Mouse (Mus musculus) adipocyte (in vitro differentiated cells): Measurements from ENCODE around the gene Maip1.
A peak's percentile ranks its signal among the peaks of the same experiment; 100 is the strongest.

Experiments
- DNase-seq: peaks from one replicate; pipeline ENCODE4 v3.0.0-alpha.2; 2016; ENCODE audit warnings: low spot score

The Maip1 gene

DNA sequence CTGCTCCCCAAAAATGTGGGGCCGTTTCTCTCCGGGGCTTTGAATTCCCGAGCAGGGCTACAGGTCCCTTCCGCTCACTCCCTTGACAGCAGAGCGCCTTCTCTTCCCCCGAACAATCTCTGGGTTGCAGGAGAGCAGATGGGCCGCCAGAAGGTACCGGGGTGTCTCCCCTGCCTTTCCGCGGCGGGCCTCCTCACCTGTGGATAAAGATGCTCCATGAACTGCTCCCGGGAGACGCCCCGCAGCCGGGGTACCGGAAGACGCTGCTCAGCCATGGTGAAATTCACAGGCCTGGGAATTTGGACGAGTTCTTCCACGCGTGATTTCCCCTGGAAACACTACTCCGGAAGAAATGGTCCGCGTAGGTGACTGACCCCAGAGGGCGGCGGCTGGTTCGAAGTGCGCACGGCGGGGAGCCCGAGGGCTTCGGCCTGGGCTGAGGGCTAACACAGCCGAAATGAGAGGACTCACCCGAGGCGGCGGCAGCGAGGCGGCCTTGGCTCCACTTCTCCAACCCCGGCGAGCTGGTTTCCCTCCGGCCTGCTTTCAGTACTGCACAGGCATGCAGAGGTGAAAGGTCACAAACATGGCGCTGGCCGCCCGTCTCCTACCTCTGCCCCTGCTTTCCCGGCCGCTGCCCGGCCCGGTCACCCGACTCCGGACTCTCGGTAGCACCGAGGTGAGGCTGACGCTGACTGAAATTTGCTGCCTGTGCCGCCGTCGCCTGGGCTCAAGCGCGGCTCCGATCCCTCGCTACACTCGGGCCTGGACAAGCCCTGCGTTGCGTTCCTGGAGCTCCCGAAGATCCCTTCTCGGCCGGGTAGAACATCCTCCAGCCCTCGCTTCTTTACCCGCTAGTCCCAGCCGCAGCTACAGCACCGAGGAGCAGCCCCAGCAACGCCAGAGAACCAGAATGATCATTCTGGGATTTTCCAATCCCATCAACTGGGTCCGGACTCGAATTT is at the start of gene Maip1, which contains the start of gene Tyw5:
Gene Maip1, plus strand, starts transcription at position 142 of the 965 bp plus-strand sequence.
Gene Tyw5, minus strand, starts transcription at position 915 of the 965 bp plus-strand sequence.
- DNase-seq: peak; percentile 88

GRCm38 (mm10) chr1:57358546-57358945 is 47.6 kb upstream of the Maip1 start:
- no peak for DNase-seq

GRCm38 (mm10) chr1:57367446-57367845 is 38.7 kb upstream of the Maip1 start:
- no peak for DNase-seq

GRCm38 (mm10) chr1:57369111-57369510 is 37.0 kb upstream of the Maip1 start:
- DNase-seq: no peak

- DNase-seq: no peak
These were observed 35.7 kb upstream of the Maip1 start for GRCm38 (mm10) chr1:57370451-57370850.

DNA sequence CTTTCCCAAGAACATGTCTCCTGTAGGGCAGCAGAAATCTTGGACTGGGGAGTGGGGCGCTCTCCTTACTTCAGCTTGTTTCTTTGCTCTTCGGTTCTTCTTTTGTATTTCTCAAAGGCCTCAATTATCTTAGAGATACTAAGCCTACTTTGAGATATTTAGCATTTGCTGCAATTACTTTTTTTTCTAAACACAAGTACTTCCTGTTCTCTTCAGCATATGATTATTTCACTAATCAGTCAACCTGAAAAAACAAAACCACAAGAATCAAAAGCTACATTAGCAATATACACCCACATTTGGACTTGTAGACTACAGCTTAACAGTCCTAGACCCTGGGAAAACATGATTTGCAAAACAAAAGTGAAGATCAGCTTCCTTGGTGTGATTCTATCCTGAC is 30.9 kb upstream of the Maip1 start:
- no peak for DNase-seq

GRCm38 (mm10) chr1:57376806-57377205 is 29.3 kb upstream of the Maip1 start:
- no peak for DNase-seq

GRCm38 (mm10) chr1:57377376-57378341 is 28.5 kb upstream of the Maip1 start, which contains the start of gene 1700066M21Rik:
TSS of gene 1700066M21Rik (plus strand) at chr1:57377620.
- peak; percentile 88 for DNase-seq

GRCm38 (mm10) chr1:57386519-57386918 is 19.6 kb upstream of the Maip1 start:
- no peak for DNase-seq

- DNase-seq: no peak
These were observed 18.3 kb upstream of the Maip1 start for GRCm38 (mm10) chr1:57387876-57388275.

DNA sequence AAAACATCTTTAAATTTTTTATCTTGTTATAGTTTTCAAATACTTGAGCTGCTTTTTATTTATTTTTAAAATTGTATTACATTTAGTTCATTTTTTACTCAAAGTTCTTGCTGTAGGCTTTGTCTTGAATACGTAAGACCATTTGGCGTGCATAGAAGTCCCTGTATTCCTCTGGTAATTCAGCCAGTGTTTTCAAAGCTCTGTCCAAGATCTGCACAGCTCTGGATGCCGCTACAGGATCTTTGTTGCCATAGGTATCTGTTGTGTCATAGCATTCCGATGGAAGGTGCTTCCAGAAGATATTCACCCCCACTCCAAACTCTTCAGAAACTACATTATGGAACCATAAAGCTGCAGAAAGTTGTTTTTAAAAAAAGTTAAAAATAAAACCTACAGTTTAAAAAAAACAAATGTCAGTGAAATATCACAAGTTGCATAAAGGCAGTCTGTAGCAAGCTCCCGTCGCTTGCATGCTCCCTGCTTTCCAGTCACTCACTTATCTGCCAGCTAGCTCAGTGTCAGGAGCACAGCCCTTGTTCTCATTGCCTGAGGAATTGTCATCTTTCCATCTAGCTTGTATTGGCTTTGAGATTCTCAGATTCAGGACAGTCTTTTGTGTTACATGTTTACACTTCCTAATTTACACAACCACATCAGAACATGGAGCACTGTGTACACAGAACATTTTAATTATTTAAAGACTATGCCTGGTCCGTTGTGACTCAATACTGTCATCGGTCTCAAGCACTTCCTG is 17.5 kb upstream of the Maip1 start:
- peak; percentile 17 for DNase-seq

GRCm38 (mm10) chr1:57390993-57391790 is 14.9 kb upstream of the Maip1 start:
- DNase-seq: no peak

DNA sequence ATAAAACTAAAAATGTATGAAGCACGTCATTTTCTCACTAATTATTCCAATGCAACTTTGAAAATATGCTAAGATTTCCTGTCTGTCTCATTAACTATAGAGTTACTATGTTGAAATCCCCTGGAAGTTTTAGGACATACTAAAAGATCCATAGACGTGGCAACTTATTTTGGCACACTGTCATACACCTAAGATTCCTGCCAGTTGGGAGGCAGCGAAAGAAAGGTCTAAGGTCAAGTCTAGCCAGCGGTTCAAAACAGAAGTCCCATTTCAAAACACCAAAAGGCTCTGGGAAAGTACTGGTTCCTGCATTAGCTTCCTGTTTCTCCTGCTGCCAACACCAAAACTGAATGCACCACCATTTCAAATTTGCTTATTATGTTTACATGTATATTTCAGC is 13.7 kb upstream of the Maip1 start:
- peak; percentile 65 for DNase-seq

GRCm38 (mm10) chr1:57394051-57394450 is 12.1 kb upstream of the Maip1 start:
- DNase-seq: peak; percentile 77

DNA sequence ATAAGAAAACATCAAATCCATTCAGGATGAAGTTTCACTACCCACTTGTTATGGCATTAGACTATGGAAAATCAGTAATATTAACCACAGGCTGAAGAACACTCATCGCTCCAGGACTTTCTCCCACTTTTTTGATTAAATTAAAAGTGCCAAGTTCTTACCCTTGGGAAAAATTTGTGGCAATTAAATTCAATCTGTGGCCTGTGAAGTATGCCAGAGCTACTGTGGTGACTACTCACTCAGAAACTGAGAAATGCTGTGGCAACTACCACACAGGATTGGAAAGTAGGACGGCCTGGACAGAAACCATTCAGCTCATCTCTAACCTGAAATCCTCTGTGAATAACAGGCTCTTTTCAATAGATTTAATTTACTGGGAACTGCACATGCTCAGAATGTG is 5.8 kb upstream of the Maip1 start:
- no peak for DNase-seq

- DNase-seq: no peak
These were observed 5.3 kb upstream of the Maip1 start for GRCm38 (mm10) chr1:57400877-57401276.

GRCm38 (mm10) chr1:57402116-57402515 is 4.0 kb upstream of the Maip1 start:
- no peak for DNase-seq

DNA sequence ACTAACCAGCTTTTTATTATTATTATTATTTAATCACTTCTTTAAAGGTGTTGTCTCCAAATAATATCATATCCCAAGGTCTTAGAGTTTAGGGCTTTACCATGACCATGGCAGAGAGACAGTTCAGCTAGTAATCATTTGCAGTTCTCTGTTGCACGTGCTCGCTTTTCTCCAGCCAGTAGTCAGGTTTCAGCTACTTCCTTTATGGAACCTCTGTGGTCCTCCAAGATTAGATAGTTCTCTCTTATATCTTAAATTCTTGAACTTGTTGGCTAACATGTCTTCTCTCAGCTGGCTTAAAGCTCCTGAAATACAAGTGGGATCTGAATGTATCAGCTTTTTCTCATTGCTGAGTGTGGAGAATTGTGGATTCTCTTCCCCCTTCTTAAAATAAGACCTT is 2.9 kb downstream of the Maip1 start:
- DNase-seq: no peak

DNA sequence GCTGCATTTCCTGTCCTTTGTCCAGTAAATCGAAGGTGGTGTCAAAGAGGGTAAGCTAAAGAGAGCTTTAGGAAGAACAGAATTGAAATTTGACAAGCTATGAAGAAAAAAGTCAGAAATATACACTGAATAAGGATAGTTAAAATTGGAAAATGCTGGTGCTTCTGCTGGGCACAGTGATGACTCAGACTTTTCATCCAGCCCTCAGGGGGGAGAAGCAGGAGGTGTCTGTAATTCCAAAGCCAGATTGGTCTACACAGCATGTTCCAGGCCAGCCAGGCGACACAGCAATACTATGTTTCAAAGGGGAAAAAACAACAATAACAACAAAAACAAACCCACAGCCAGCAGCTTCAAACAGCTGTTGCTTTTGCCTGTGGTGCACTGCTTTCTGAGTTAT is 7.3 kb downstream of the Maip1 start:
- no peak for DNase-seq

DNA sequence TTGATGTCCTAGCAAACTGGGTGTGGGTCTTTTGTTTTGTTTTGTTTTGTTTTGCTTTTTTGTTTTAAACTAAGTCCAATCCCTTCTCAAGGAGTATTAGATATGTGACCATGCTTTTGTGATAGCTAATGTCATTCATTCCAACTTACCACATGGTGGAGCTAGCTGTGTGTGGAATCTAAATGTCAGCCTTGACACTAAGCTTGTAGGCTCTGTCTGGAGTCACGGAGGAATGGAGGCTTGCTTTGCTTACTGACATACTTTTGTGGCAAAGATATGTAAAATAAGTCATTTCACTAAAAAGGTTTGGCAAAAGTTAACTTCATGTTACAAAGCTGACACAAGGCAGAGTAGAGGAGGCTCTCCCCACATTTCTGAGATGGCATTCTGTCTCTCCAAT is 17.6 kb downstream of the Maip1 start:
- peak; percentile 60 for DNase-seq
